Mouse (Mus musculus) cerebellum, postnatal 25 days (tissue): Measurements from ENCODE around the gene Ampd2.

Experiments
- DNase-seq, 2 experiments: peaks; one replicate each; pipeline ENCODE4 v3.0.0; 2021; ENCODE audit warnings: mixed read lengths in 2 of 2

Ampd2 gene

GRCm38 (mm10) chr3:108086470-108086979 is at the start of gene Ampd2:
Gene Ampd2, minus strand, starts transcription at chr3:108086651.
- DNase-seq: peak; percentile 55 to 80

- peak in 1 of 2 experiments; percentile 30 for DNase-seq
These were observed 48.2 kb upstream of the Ampd2 start for GRCm38 (mm10) chr3:108134701-108135100.

GRCm38 (mm10) chr3:108132484-108132883 is 46.0 kb upstream of the Ampd2 start:
- no peak for DNase-seq

- DNase-seq: no peak
These were observed 45.4 kb upstream of the Ampd2 start for GRCm38 (mm10) chr3:108131821-108132220.

GRCm38 (mm10) chr3:108131216-108131615 is 44.8 kb upstream of the Ampd2 start:
- no peak for DNase-seq

GRCm38 (mm10) chr3:108129804-108130203 is 43.4 kb upstream of the Ampd2 start:
- no peak for DNase-seq

- DNase-seq: no peak
These were observed 42.9 kb upstream of the Ampd2 start for GRCm38 (mm10) chr3:108129367-108129766.

- DNase-seq: no peak
These were observed 42.1 kb upstream of the Ampd2 start for GRCm38 (mm10) chr3:108128520-108128919.

- no peak for DNase-seq
These were observed 39.9 kb upstream of the Ampd2 start for GRCm38 (mm10) chr3:108126327-108126726.

GRCm38 (mm10) chr3:108124131-108124530 is 37.7 kb upstream of the Ampd2 start:
- no peak for DNase-seq

GRCm38 (mm10) chr3:108123242-108123641 is 36.8 kb upstream of the Ampd2 start:
- no peak for DNase-seq

- no peak for DNase-seq
These were observed 34.6 kb upstream of the Ampd2 start for GRCm38 (mm10) chr3:108121101-108121500.

- DNase-seq: no peak
These were observed 31.0 kb upstream of the Ampd2 start for GRCm38 (mm10) chr3:108117465-108117864.

- DNase-seq: no peak
These were observed 27.3 kb upstream of the Ampd2 start for GRCm38 (mm10) chr3:108113591-108114289.

- DNase-seq: no peak
These were observed 26.2 kb upstream of the Ampd2 start for GRCm38 (mm10) chr3:108112666-108113065.

GRCm38 (mm10) chr3:108112246-108112645 is 25.8 kb upstream of the Ampd2 start:
- no peak for DNase-seq

- no peak for DNase-seq
These were observed 24.9 kb upstream of the Ampd2 start for GRCm38 (mm10) chr3:108111320-108111719.

GRCm38 (mm10) chr3:108105281-108105680 is 18.8 kb upstream of the Ampd2 start:
- DNase-seq: no peak

GRCm38 (mm10) chr3:108102075-108102474 is 15.6 kb upstream of the Ampd2 start:
- DNase-seq: no peak

- no peak for DNase-seq
These were observed 15.1 kb upstream of the Ampd2 start for GRCm38 (mm10) chr3:108101594-108101993.

- no peak for DNase-seq
These were observed 11.9 kb upstream of the Ampd2 start for GRCm38 (mm10) chr3:108098316-108098715.

GRCm38 (mm10) chr3:108097656-108098055 is 11.2 kb upstream of the Ampd2 start:
- DNase-seq: no peak

GRCm38 (mm10) chr3:108096726-108097125 is 10.3 kb upstream of the Ampd2 start:
- no peak for DNase-seq

GRCm38 (mm10) chr3:108096226-108096625 is 9.8 kb upstream of the Ampd2 start:
- DNase-seq: no peak
